In the genomic region with DNA sequence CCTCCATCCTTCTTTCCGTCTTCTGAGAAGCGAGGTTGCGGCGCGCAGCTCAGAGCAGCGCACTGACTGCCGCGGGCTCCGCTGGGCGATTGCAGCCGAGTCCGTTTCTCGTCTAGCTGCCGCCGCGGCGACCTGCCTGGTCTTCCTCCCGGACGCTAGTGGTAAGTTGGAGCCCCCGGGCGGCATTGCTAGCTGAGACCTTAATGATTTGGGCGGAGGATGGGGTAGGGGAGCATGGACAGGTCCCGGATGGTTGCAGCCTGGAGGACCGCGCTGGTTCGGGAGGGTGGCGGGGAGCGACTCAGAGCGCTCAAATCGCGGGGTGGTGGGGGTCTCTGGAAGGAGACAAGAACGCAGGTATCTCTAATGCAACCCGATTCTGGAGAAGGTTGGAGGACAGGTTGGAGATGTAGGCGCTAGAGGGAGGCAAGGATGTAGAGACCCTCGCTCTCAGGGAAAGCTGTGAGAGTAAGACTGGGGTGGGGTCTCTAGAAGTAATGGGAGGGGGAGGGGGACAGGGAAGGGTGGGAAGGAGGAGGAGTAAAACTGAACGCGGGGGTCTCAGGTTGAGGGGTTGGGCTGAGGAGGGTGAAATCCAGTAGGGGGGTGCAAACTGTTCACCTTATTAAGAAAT, we compare ENCODE assay signal across 7 mouse cellular contexts. TPM values are rescaled to one million over a fixed set of nuclear protein-coding genes. Genes with fewer than 3 reads are reported as not detected.
A peak's percentile ranks its signal among the peaks of the same experiment; 100 is the strongest.
DNase-seq lines count a peak whose midpoint lies in the region; ATAC-seq and TF ChIP-seq lines count a peak whose summit lies in the region.

No protein-coding gene starts in this region.

- WGBS in embryonic facial prominence, embryonic 15.5 days = 15% methylated on average over 37 of the region's 37 CpGs
- 14% methylated on average over 37 of the region's 37 CpGs for WGBS in intestine, embryonic 15.5 days
- 15% methylated on average over 37 of the region's 37 CpGs for WGBS in neural tube, embryonic 11.5 days

- H3K9me3 ChIP-seq in embryonic facial prominence, embryonic 15.5 days (replicated peaks) = no peaks in the 10 kb centered on the region
- no peaks in the 10 kb centered on the region for H3K9me3 ChIP-seq in intestine, embryonic 15.5 days
- no peaks in the 10 kb centered on the region for H3K9me3 ChIP-seq in neural tube, embryonic 11.5 days (ENCODE audit: control insufficient read depth, low read length)

- no peaks in the 10 kb centered on the region for H3K4me1 ChIP-seq in embryonic facial prominence, embryonic 15.5 days
- H3K4me1 ChIP-seq in intestine, embryonic 15.5 days (replicated peaks) = no peaks in the 10 kb centered on the region
- no peaks in the 10 kb centered on the region for H3K4me1 ChIP-seq in neural tube, embryonic 11.5 days (ENCODE audit: control insufficient read depth, insufficient read depth, low read length)

- no peak overlapping the region for H3K27ac ChIP-seq in left cerebral cortex, adult 2 months
- H3K27ac ChIP-seq in embryonic facial prominence, embryonic 15.5 days (replicated peaks) = no peak overlapping the region
- H3K27ac ChIP-seq in intestine, embryonic 15.5 days = no peak overlapping the region
- H3K27ac ChIP-seq in neural tube, embryonic 11.5 days (ENCODE audit: low read depth, low read length) = no peak overlapping the region

- H3K4me2 ChIP-seq in embryonic facial prominence, embryonic 15.5 days (replicated peaks) = peak overlapping the region; percentile 47
- peak overlapping the region; percentile 53 for H3K4me2 ChIP-seq in intestine, embryonic 15.5 days (replicated peaks)
- peak overlapping the region; percentile 50 for H3K4me2 ChIP-seq in neural tube, embryonic 11.5 days (ENCODE audit: low read depth)

- H3K27me3 ChIP-seq in embryonic facial prominence, embryonic 15.5 days = peaks cover 36% of the 10 kb centered on the region
- 0 out of 2 replicates have a peak, but pooled peaks cover 8% of the 10 kb centered on the region for H3K27me3 ChIP-seq in intestine, embryonic 15.5 days (replicated peaks)
- H3K27me3 ChIP-seq in neural tube, embryonic 11.5 days (ENCODE audit: control insufficient read depth, insufficient read depth, low read length) = peaks cover 25% of the 10 kb centered on the region

- DNase-seq in left cerebral cortex, adult 2 months (ENCODE audit: extremely low spot score in 1 of 2, low spot score in 2 of 2) = peak in 1 of 2 experiments; percentile 25
- DNase-seq in left cerebral cortex, adult 8-10 months (ENCODE audit: low spot score in 2 of 2) = no peak
- DNase-seq in neural tube, embryonic 11.5 days (ENCODE audit: low spot score) = peak; percentile 41
- DNase-seq in gastrocnemius, postnatal 10 days = no peak

- no peaks in the 10 kb centered on the region for H3K36me3 ChIP-seq in embryonic facial prominence, embryonic 15.5 days
- H3K36me3 ChIP-seq in intestine, embryonic 15.5 days = no peaks in the 10 kb centered on the region
- H3K36me3 ChIP-seq in neural tube, embryonic 11.5 days (ENCODE audit: control insufficient read depth, insufficient read depth, low read length) = no peaks in the 10 kb centered on the region

- ATAC-seq in embryonic facial prominence, embryonic 15.5 days (ENCODE audit: insufficient number of reproducible peaks, low FRiP score, low TSS enrichment, low read depth) = no peak
- no peak for ATAC-seq in intestine, embryonic 15.5 days
- ATAC-seq in neural tube, embryonic 11.5 days (ENCODE audit: insufficient read depth, low FRiP score, low TSS enrichment) = peak; percentile 63
- no peak for ATAC-seq in erythroblast, adult 5-6 weeks (replicated peaks; ENCODE audit: low FRiP score, poor library complexity, severe bottlenecking)

- no peak for TF ChIP-seq CTCF in left cerebral cortex, adult 2 months (IDR thresholded peaks at IDR 0.05)

- H3K4me3 ChIP-seq in left cerebral cortex, adult 2 months = peak overlapping the region; percentile 43
- peak overlapping the region; percentile 29 for H3K4me3 ChIP-seq in embryonic facial prominence, embryonic 15.5 days (replicated peaks)
- no peak overlapping the region; the same call in 1 of the 2 replicates for H3K4me3 ChIP-seq in intestine, embryonic 15.5 days (replicated peaks)
- peak overlapping the region; percentile 32 for H3K4me3 ChIP-seq in neural tube, embryonic 11.5 days (ENCODE audit: low read depth, low read length)

- intact Hi-C loops in left cerebral cortex, adult 2 months (cut with DNase I) = no loop called here

- H3K9ac ChIP-seq in embryonic facial prominence, embryonic 15.5 days = no peak overlapping the region
- H3K9ac ChIP-seq in intestine, embryonic 15.5 days = no peak overlapping the region
- no peak overlapping the region for H3K9ac ChIP-seq in neural tube, embryonic 11.5 days (ENCODE audit: low read length)

RNA-seq across cellular contexts. Expression of gene Htr2c, which starts 0.7 kb away (rescaled TPM):
- 10 to 100 TPM; 25.9 to 34.1 TPM for total RNA-seq in left cerebral cortex, adult 2 months (2021)
- 10 to 100 TPM; 31.1 to 35.8 (median 34.7) TPM for total RNA-seq in left cerebral cortex, adult 8-10 months (2022)
- 0.07 and 0.18 TPM in 2 replicates for polyA plus RNA-seq in embryonic facial prominence, embryonic 15.5 days (2015; fragmentation: Nextera tagmentation; extraction: Ambion mirVana)
- not detected in 2 replicates for polyA plus RNA-seq in intestine, embryonic 15.5 days (2015; fragmentation: Nextera tagmentation; extraction: Ambion mirVana)
- polyA plus RNA-seq in neural tube, embryonic 11.5 days (2014; fragmentation: Nextera tagmentation; extraction: Ambion mirVana) = 0.21 and 0.27 TPM in 2 replicates
- not detected in 2 replicates for total RNA-seq in erythroblast, adult 5-6 weeks (2015; ENCODE audit: low replicate concordance)
- 0.60 TPM in 1 of 2 replicates, not detected in the other for total RNA-seq in erythroblast, adult 5-6 weeks (2017; ENCODE audit: low replicate concordance)
- not detected for total RNA-seq in gastrocnemius, postnatal 10 days (2021)

Comparison
In these comparisons a context has a peak if more than half of its experiments do, and no peak if none do; other contexts are left out.
1. RNA of gene Htr2c, which starts 0.7 kb away (total RNA-seq): 31.1 to 35.8 TPM in left cerebral cortex, adult 8-10 months and 25.9 to 34.1 TPM in left cerebral cortex, adult 2 months; 0.60 TPM in erythroblast, adult 5-6 weeks and not detected in gastrocnemius, postnatal 10 days; every median in the first group is over 10 times any median in the second.
2. Peak in every context shown above with its lines, with median percentiles within 50 percentile points of each other: H3K4me2 ChIP-seq.